Mouse (Mus musculus) brain, embryonic 14.5 days (tissue): ENCODE results near the gene M1ap. TPM values are rescaled to one million over a fixed set of nuclear protein-coding genes. Genes with fewer than 3 reads are reported as not detected.

Source experiments
- DNase-seq: peaks from one replicate; pipeline ENCODE4 v3.0.0-alpha.2; 2011; ENCODE audit warnings: low read depth
- CTCF ChIP-seq: fragments of 200-500 bp; IDR thresholded peaks from 2 replicates; pipeline ENCODE4 v1.5.1; 2012; ENCODE audit warnings: inconsistent platforms, mild to moderate bottlenecking, moderate library complexity, borderline replicate concordance; ENCODE audit not compliant: insufficient read depth, insufficient read length; ENCODE audit errors: extremely low read depth
- POLR2A ChIP-seq: fragments of 200-500 bp; IDR thresholded peaks from 2 replicates; pipeline ENCODE4 v1.6.1; 2012; ENCODE audit warnings: mild to moderate bottlenecking, inconsistent platforms, borderline replicate concordance; ENCODE audit not compliant: poor library complexity, insufficient read depth, insufficient read length, severe bottlenecking; ENCODE audit errors: extremely low read depth
- polyA plus RNA-seq: library from polyadenylated mRNA; depleted of rRNA; stranded (reverse); fragments of >200 nt; gene quantifications from 2 replicates; pipeline ENCODE4 v1.2.3, GENCODE M21; 2012

The M1ap gene
- polyA plus RNA-seq, 1 experiment, result 0.15 TPM

- no peak for DNase-seq
- no peak for TF ChIP-seq POLR2A
- no peak for TF ChIP-seq CTCF
Observed at GRCm38 (mm10) chr6:82916459-82916858, 30.2 kb upstream of the M1ap start.

- DNase-seq, result peak; percentile 84
- TF ChIP-seq POLR2A, result no peak
- TF ChIP-seq CTCF, result no peak
Observed at GRCm38 (mm10) chr6:82917076-82917777, 29.5 kb upstream of the M1ap start.

- no peak for TF ChIP-seq POLR2A
- TF ChIP-seq CTCF, result peak; percentile 81
- DNase-seq, result peak; percentile 51
Observed at GRCm38 (mm10) chr6:82917778-82918129, 28.9 kb upstream of the M1ap start.

GRCm38 (mm10) chr6:82918371-82918770 is 28.3 kb upstream of the M1ap start:
- no peak for DNase-seq
- TF ChIP-seq POLR2A (no peak), CTCF (no peak)

- no peak for DNase-seq
- TF ChIP-seq POLR2A, result no peak
- TF ChIP-seq CTCF, result no peak
Observed at GRCm38 (mm10) chr6:82919520-82919919, 27.2 kb upstream of the M1ap start.

- no peak for TF ChIP-seq CTCF
- no peak for TF ChIP-seq POLR2A
- no peak for DNase-seq
Observed at GRCm38 (mm10) chr6:82921426-82922224, 25.1 kb upstream of the M1ap start.

- DNase-seq, result no peak
- TF ChIP-seq POLR2A (no peak), CTCF (peak; percentile 31; the same call in 1 of the 2 replicates)
Observed at GRCm38 (mm10) chr6:82925005-82925404, 21.7 kb upstream of the M1ap start.

- TF ChIP-seq POLR2A (no peak), CTCF (no peak)
- DNase-seq, result peak; percentile 8
Observed at GRCm38 (mm10) chr6:82926106-82926505, 20.6 kb upstream of the M1ap start.

- TF ChIP-seq CTCF (no peak), POLR2A (no peak)
- DNase-seq, result peak; percentile 71
Observed at GRCm38 (mm10) chr6:82926528-82926927, 20.2 kb upstream of the M1ap start.

- TF ChIP-seq POLR2A, result no peak
- no peak for TF ChIP-seq CTCF
- no peak for DNase-seq
Observed at GRCm38 (mm10) chr6:82927617-82928016, 19.1 kb upstream of the M1ap start.

- DNase-seq, result no peak
- TF ChIP-seq POLR2A, result no peak
- no peak for TF ChIP-seq CTCF
Observed at GRCm38 (mm10) chr6:82934616-82935230, 12.0 kb upstream of the M1ap start.

- TF ChIP-seq POLR2A (peak; percentile 73; the same call in 1 of the 2 replicates), CTCF (no peak)
- peak; percentile 95 for DNase-seq
Observed at GRCm38 (mm10) chr6:82939167-82939912, 7.4 kb upstream of the M1ap start, which contains the start of gene Sema4f. Sema4f (minus strand) TSS chr6:82939769.
